Mouse (Mus musculus): ENCODE measurements at regions not wholly inside any gene's neighbourhood (a gene's known extent, or its start where the extent isn't known, plus 50 kb on each side); places are given as distances from the start of the nearest gene placed in this dataset.

- H3K27me3 ChIP-seq, result no peaks in the 10 kb centered on the region
- 15% methylated on average over 7 of the region's 7 CpGs for WGBS
- H3K36me3 ChIP-seq, result no peaks in the 10 kb centered on the region
- H3K27ac ChIP-seq, result no peak overlapping the region
- no peak overlapping the region for H3K4me2 ChIP-seq
- H3K9me3 ChIP-seq, result no peaks in the 10 kb centered on the region
- ATAC-seq (ENCODE audit: insufficient number of reproducible peaks, low FRiP score, low TSS enrichment, low read depth), result no peak
- H3K4me3 ChIP-seq, result no peak overlapping the region
- H3K9ac ChIP-seq, result no peak overlapping the region
- no peaks in the 10 kb centered on the region for H3K4me1 ChIP-seq
Measured at GRCm38 (mm10) chr1:107914671-107915590, 325.1 kb downstream of the Serpinb8 start.

GRCm38 (mm10) chr1:107917037-107917436 is 327.2 kb downstream of the Serpinb8 start:
- WGBS, result 18% methylated on average over 5 of the region's 5 CpGs
- no peak for ATAC-seq (ENCODE audit: insufficient number of reproducible peaks, low FRiP score, low TSS enrichment, low read depth)
- no peaks in the 10 kb centered on the region for H3K36me3 ChIP-seq
- H3K9ac ChIP-seq, result no peak overlapping the region
- no peak overlapping the region for H3K27ac ChIP-seq
- no peaks in the 10 kb centered on the region for H3K27me3 ChIP-seq
- H3K4me1 ChIP-seq, result no peaks in the 10 kb centered on the region
- no peak overlapping the region for H3K4me2 ChIP-seq
- H3K9me3 ChIP-seq, result no peaks in the 10 kb centered on the region
- H3K4me3 ChIP-seq, result no peak overlapping the region

- Histone ChIP-seq H3K4me3 (no peak overlapping the region), H3K27ac (no peak overlapping the region), H3K4me2 (no peak overlapping the region), H3K27me3 (no peaks in the 10 kb centered on the region), H3K36me3 (no peaks in the 10 kb centered on the region), H3K9me3 (no peaks in the 10 kb centered on the region), H3K9ac (no peak overlapping the region), H3K4me1 (no peaks in the 10 kb centered on the region)
- ATAC-seq (ENCODE audit: insufficient number of reproducible peaks, low FRiP score, low TSS enrichment, low read depth), result no peak
- WGBS, result 37% methylated on average over 5 of the region's 5 CpGs
Measured at GRCm38 (mm10) chr1:107941601-107942270, 351.9 kb downstream of the Serpinb8 start.

- H3K27me3 ChIP-seq, result no peaks in the 10 kb centered on the region
- H3K9me3 ChIP-seq, result no peaks in the 10 kb centered on the region
- no peaks in the 10 kb centered on the region for H3K36me3 ChIP-seq
- no peak overlapping the region for H3K4me3 ChIP-seq
- no peak for ATAC-seq (ENCODE audit: insufficient number of reproducible peaks, low FRiP score, low TSS enrichment, low read depth)
- H3K4me2 ChIP-seq, result no peak overlapping the region
- whole genome bisulfite sequencing, result 58% methylated on average over 1 of the region's 1 CpGs
- H3K9ac ChIP-seq, result no peak overlapping the region
- H3K4me1 ChIP-seq, result no peaks in the 10 kb centered on the region
- no peak overlapping the region for H3K27ac ChIP-seq
Measured at GRCm38 (mm10) chr1:107946204-107946939, 356.6 kb downstream of the Serpinb8 start.

GRCm38 (mm10) chr1:107950396-107950795 is 360.6 kb downstream of the Serpinb8 start:
- Histone ChIP-seq H3K27ac (no peak overlapping the region), H3K9me3 (no peaks in the 10 kb centered on the region), H3K9ac (no peak overlapping the region), H3K4me2 (no peak overlapping the region), H3K36me3 (no peaks in the 10 kb centered on the region), H3K4me1 (no peaks in the 10 kb centered on the region), H3K27me3 (no peaks in the 10 kb centered on the region), H3K4me3 (no peak overlapping the region)
- no peak for ATAC-seq (ENCODE audit: insufficient number of reproducible peaks, low FRiP score, low TSS enrichment, low read depth)
- 53% methylated on average over 2 of the region's 2 CpGs for WGBS

GRCm38 (mm10) chr1:107961009-107961408 is 371.2 kb downstream of the Serpinb8 start:
- Histone ChIP-seq H3K9ac (no peak overlapping the region), H3K4me3 (no peak overlapping the region)
- no peak for ATAC-seq (ENCODE audit: insufficient number of reproducible peaks, low FRiP score, low TSS enrichment, low read depth)

GRCm38 (mm10) chr1:107975626-107976335 is 386.0 kb downstream of the Serpinb8 start:
- Histone ChIP-seq H3K27me3 (no peaks in the 10 kb centered on the region), H3K9ac (no peak overlapping the region), H3K36me3 (no peaks in the 10 kb centered on the region), H3K27ac (no peak overlapping the region), H3K9me3 (no peaks in the 10 kb centered on the region), H3K4me2 (no peak overlapping the region), H3K4me1 (no peaks in the 10 kb centered on the region), H3K4me3 (no peak overlapping the region)
- ATAC-seq (ENCODE audit: insufficient number of reproducible peaks, low FRiP score, low TSS enrichment, low read depth), result no peak
- 59% methylated on average over 8 of the region's 8 CpGs for WGBS

More at GRCm38 (mm10) chr1:107961009-107961408, 371.2 kb downstream of the Serpinb8 start:
- H3K27me3 ChIP-seq, result no peaks in the 10 kb centered on the region
- no peak overlapping the region for H3K4me2 ChIP-seq
- H3K27ac ChIP-seq, result no peak overlapping the region
- no peaks in the 10 kb centered on the region for H3K36me3 ChIP-seq
- H3K9me3 ChIP-seq, result no peaks in the 10 kb centered on the region
- H3K4me1 ChIP-seq, result no peaks in the 10 kb centered on the region

- ATAC-seq (ENCODE audit: insufficient number of reproducible peaks, low FRiP score, low TSS enrichment, low read depth), result no peak
- no peaks in the 10 kb centered on the region for H3K27me3 ChIP-seq
- 54% methylated on average over 2 of the region's 2 CpGs for WGBS
Measured at GRCm38 (mm10) chr1:107977686-107978085, 387.9 kb downstream of the Serpinb8 start.

GRCm38 (mm10) chr1:107978411-107978810 is 388.6 kb downstream of the Serpinb8 start:
- H3K9me3 ChIP-seq, result no peaks in the 10 kb centered on the region
- H3K4me2 ChIP-seq, result no peak overlapping the region
- ATAC-seq (ENCODE audit: insufficient number of reproducible peaks, low FRiP score, low TSS enrichment, low read depth), result no peak
- H3K4me3 ChIP-seq, result no peak overlapping the region
- no peak overlapping the region for H3K9ac ChIP-seq
- H3K27ac ChIP-seq, result no peak overlapping the region
- no peaks in the 10 kb centered on the region for H3K27me3 ChIP-seq
- 36% methylated on average over 5 of the region's 5 CpGs for WGBS
- no peaks in the 10 kb centered on the region for H3K4me1 ChIP-seq
- H3K36me3 ChIP-seq, result no peaks in the 10 kb centered on the region

More at GRCm38 (mm10) chr1:107977686-107978085, 387.9 kb downstream of the Serpinb8 start:
- H3K4me2 ChIP-seq, result no peak overlapping the region
- no peak overlapping the region for H3K4me3 ChIP-seq
- H3K4me1 ChIP-seq, result no peaks in the 10 kb centered on the region
- H3K9me3 ChIP-seq, result no peaks in the 10 kb centered on the region
- H3K27ac ChIP-seq, result no peak overlapping the region
- no peak overlapping the region for H3K9ac ChIP-seq
- H3K36me3 ChIP-seq, result no peaks in the 10 kb centered on the region

GRCm38 (mm10) chr1:107985646-107986045 is 395.8 kb downstream of the Serpinb8 start:
- no peak for ATAC-seq (ENCODE audit: insufficient number of reproducible peaks, low FRiP score, low TSS enrichment, low read depth)
- H3K9ac ChIP-seq, result no peak overlapping the region
- no peak overlapping the region for H3K27ac ChIP-seq
- H3K4me1 ChIP-seq, result no peaks in the 10 kb centered on the region
- no peak overlapping the region for H3K4me3 ChIP-seq
- H3K4me2 ChIP-seq, result no peak overlapping the region
- no peaks in the 10 kb centered on the region for H3K36me3 ChIP-seq
- 80% methylated on average over 2 of the region's 2 CpGs for WGBS
- H3K27me3 ChIP-seq, result no peaks in the 10 kb centered on the region
- no peaks in the 10 kb centered on the region for H3K9me3 ChIP-seq

- H3K36me3 ChIP-seq, result no peaks in the 10 kb centered on the region
- H3K9me3 ChIP-seq, result no peaks in the 10 kb centered on the region
- no peak overlapping the region for H3K4me3 ChIP-seq
- no peak overlapping the region for H3K27ac ChIP-seq
- no peaks in the 10 kb centered on the region for H3K4me1 ChIP-seq
- no peak for ATAC-seq (ENCODE audit: insufficient number of reproducible peaks, low FRiP score, low TSS enrichment, low read depth)
- no peak overlapping the region for H3K4me2 ChIP-seq
- 48% methylated on average over 4 of the region's 4 CpGs for WGBS
- H3K9ac ChIP-seq, result no peak overlapping the region
- no peaks in the 10 kb centered on the region for H3K27me3 ChIP-seq
Measured at GRCm38 (mm10) chr1:107988076-107988475, 398.3 kb downstream of the Serpinb8 start.

Measured in limb, embryonic 15.5 days (tissue).